Mouse (Mus musculus): ENCODE measurements around the gene Phactr2.

- no peak for TF ChIP-seq MEF2A (IDR thresholded peaks at IDR 0.05; ENCODE audit: borderline replicate concordance, low read depth, low read length)
- TF ChIP-seq HCFC1 (IDR thresholded peaks at IDR 0.05; ENCODE audit: low read depth, low read length) = no peak
- no peak for TF ChIP-seq EP300 (IDR thresholded peaks at IDR 0.05; ENCODE audit: low read length)
- TF ChIP-seq POLR2A (IDR thresholded peaks at IDR 0.05; ENCODE audit: low read depth, low read length) = no peak
These were observed 22.6 kb downstream of the Phactr2 start for GRCm38 (mm10) chr10:13451640-13452039.
